Mouse (Mus musculus): Measurements from ENCODE around the gene Dynlrb2. TPM values are rescaled to one million over a fixed set of nuclear protein-coding genes. Genes with fewer than 3 reads are reported as not detected.

The Dynlrb2 gene
- polyA plus RNA-seq (2017; shearing (Covaris generic)) = not detected

GRCm38 (mm10) chr8:116504477-116505120, at the start of gene Dynlrb2:
Gene Dynlrb2 (plus strand): TSS chr8:116504974.

Other genes starting within 250 kb of the Dynlrb2 start
- gene Cdyl2, start 228.0 kb downstream of the Dynlrb2 start, polyA plus RNA-seq (2017; shearing (Covaris generic)) = 19.7 TPM